Mouse (Mus musculus) embryonic facial prominence, embryonic 14.5 days (tissue): ENCODE measurements around the gene Nutm1. TPM values are rescaled to one million over a fixed set of nuclear protein-coding genes. Genes with fewer than 3 reads are reported as not detected.
"Not testable (repeated sequence)": the region's sequence is repeated elsewhere in the genome, so short reads cannot be mapped to it uniquely, and the experiment has no call there.

Source experiments
- ATAC-seq: fragments of 200-750 bp; cut with Nextera tagmentation; 2 replicates; pipeline ENCODE4 v1.8.0; 2017; ENCODE audit warnings: low read depth, moderate number of reproducible peaks, moderate TSS enrichment
- DNase-seq: peaks from one replicate; pipeline ENCODE4 v3.0.0-alpha.2; 2015; ENCODE audit warnings: low spot score
- H3K27ac ChIP-seq: fragments of 300-500 bp; sonication (generic); replicated peaks from 2 replicates; pipeline ENCODE4 v1.5.1; 2014; ENCODE audit warnings: low read depth, mild to moderate bottlenecking, low read length, moderate library complexity
- H3K27me3 ChIP-seq: fragments of 300-500 bp; sonication (generic); replicated peaks from 2 replicates; pipeline ENCODE4 v1.6.1; 2014; ENCODE audit warnings: low read length; ENCODE audit not compliant: control insufficient read depth, insufficient read depth
- H3K36me3 ChIP-seq: fragments of 300-500 bp; sonication (generic); 2 replicates; pipeline ENCODE4 v1.6.1; 2014; ENCODE audit warnings: low read length, mixed read lengths; ENCODE audit not compliant: control insufficient read depth, insufficient read depth
- H3K4me1 ChIP-seq: fragments of 300-500 bp; sonication (generic); 2 replicates; pipeline ENCODE4 v1.6.1; 2014; ENCODE audit warnings: antibody characterized with exemption, low read length; ENCODE audit not compliant: control insufficient read depth, insufficient read depth
- H3K4me2 ChIP-seq: fragments of 300-500 bp; sonication (generic); 2 replicates; pipeline ENCODE4 v1.6.1; 2014; ENCODE audit warnings: low read depth, mild to moderate bottlenecking, low read length, moderate library complexity, mixed read lengths
- H3K4me3 ChIP-seq: fragments of 300-500 bp; sonication (generic); 2 replicates; pipeline ENCODE4 v1.5.1; 2014; ENCODE audit warnings: low read depth, mild to moderate bottlenecking, low read length
- H3K9ac ChIP-seq: fragments of 300-500 bp; sonication (generic); 2 replicates; pipeline ENCODE4 v1.6.1; 2014; ENCODE audit warnings: low read depth, mild to moderate bottlenecking, low read length, moderate library complexity, mixed read lengths
- H3K9me3 ChIP-seq: fragments of 300-500 bp; sonication (generic); 2 replicates; pipeline ENCODE4 v1.6.1; 2016; ENCODE audit warnings: low read length; ENCODE audit not compliant: control insufficient read depth
- WGBS: fragments of 180-500 bp; shearing (Covaris S2); extraction: QIAGEN DNeasy Blood & Tissue Kit; methylation state at CpG from one replicate; pipeline ENCODE4 v1.1.7; 2014; 5-methylcytosine and 5-hydroxymethylcytosine counted together
- polyA plus RNA-seq: library from polyadenylated mRNA; unstranded; fragments of >200 nt; fragmentation: Nextera tagmentation; extraction: Ambion mirVana; gene quantifications from 2 replicates; pipeline ENCODE4 v1.2.1, GENCODE M21; 2014

Gene Nutm1
- not detected in 2 replicates for polyA plus RNA-seq

DNA sequence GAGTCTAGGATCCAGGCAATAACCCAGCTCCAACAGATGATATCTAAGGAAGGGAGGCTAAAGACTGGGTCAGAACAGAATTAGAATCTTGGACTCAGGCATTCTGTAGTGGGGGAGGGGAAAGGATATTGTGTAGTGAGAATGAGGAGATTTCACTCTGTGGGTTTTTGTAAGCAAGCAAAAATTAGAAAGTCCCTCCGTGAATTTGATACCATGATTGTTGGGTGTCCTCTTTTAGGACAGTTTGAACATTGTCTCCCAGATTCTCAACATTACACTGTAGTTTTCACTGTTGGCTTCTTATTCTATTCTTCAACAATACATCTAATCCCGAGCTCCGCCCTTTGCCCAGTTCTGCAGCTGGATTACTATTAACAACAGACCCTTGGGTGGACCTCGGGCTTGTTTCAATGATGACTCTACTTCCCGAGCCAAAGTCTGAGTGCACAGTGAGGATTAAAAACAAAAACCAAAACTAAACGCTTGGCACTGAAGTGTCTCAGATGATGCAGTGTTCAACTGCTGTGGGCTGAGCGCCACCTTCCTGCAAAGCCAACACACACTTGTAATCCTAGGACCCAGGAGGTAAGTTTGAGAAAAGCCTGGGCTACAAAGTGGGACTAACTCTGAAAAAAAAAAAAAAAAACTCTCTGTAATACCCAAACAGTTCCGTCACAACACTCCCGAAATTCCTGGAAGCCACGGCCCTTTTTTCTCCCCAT, at the start of gene Nutm1:
Gene Nutm1, minus strand, starts transcription at position 51 of the 722 bp plus-strand sequence.
- 71% methylated on average over 10 of the region's 10 CpGs for WGBS
- Histone ChIP-seq H3K9me3 (no peaks in the 10 kb centered on the region), H3K4me1 (peaks cover 5% of the 10 kb centered on the region), H3K27ac (no peak within 1 kb of the TSS), H3K4me2 (no peak within 1 kb of the TSS), H3K9ac (no peak within 1 kb of the TSS), H3K4me3 (no peak within 1 kb of the TSS), H3K36me3 (0 out of 2 replicates have a peak, but pooled peaks cover 3% of the 10 kb centered on the region), H3K27me3 (no peaks in the 10 kb centered on the region)
- no peak for DNase-seq
- no peak for ATAC-seq

- no peak overlapping the region for H3K4me2 ChIP-seq
Observed at GRCm38 (mm10) chr2:112308671-112309070, 49.6 kb upstream of the Nutm1 start.

GRCm38 (mm10) chr2:112298221-112298620, 39.1 kb upstream of the Nutm1 start:
- Histone ChIP-seq H3K4me1 (no peaks in the 10 kb centered on the region), H3K9ac (no peak overlapping the region), H3K27ac (no peak overlapping the region), H3K27me3 (no peaks in the 10 kb centered on the region), H3K4me2 (no peak overlapping the region), H3K36me3 (no peaks in the 10 kb centered on the region), H3K4me3 (no peak overlapping the region), H3K9me3 (no peaks in the 10 kb centered on the region)
- no peak for DNase-seq
- WGBS: 90% methylated on average over 4 of the region's 4 CpGs
- no peak for ATAC-seq

More at GRCm38 (mm10) chr2:112308671-112309070, 49.6 kb upstream of the Nutm1 start:
- no peak overlapping the region for H3K4me3 ChIP-seq
- H3K27me3 ChIP-seq: no peaks in the 10 kb centered on the region
- DNase-seq: no peak
- H3K36me3 ChIP-seq: no peaks in the 10 kb centered on the region
- no peak overlapping the region for H3K9ac ChIP-seq
- H3K9me3 ChIP-seq: no peaks in the 10 kb centered on the region
- no peak overlapping the region for H3K27ac ChIP-seq
- H3K4me1 ChIP-seq: no peaks in the 10 kb centered on the region
- no peak for ATAC-seq
- 85% methylated on average over 3 of the region's 3 CpGs for WGBS

- Histone ChIP-seq H3K4me1 (no peaks in the 10 kb centered on the region), H3K27ac (no peak overlapping the region), H3K4me2 (no peak overlapping the region), H3K4me3 (no peak overlapping the region), H3K36me3 (no peaks in the 10 kb centered on the region), H3K9me3 (no peaks in the 10 kb centered on the region), H3K9ac (no peak overlapping the region), H3K27me3 (no peaks in the 10 kb centered on the region)
- WGBS: 79% methylated on average over 3 of the region's 3 CpGs
- no peak for ATAC-seq
- no peak for DNase-seq
Observed at GRCm38 (mm10) chr2:112296211-112296610, 37.1 kb upstream of the Nutm1 start.

DNA sequence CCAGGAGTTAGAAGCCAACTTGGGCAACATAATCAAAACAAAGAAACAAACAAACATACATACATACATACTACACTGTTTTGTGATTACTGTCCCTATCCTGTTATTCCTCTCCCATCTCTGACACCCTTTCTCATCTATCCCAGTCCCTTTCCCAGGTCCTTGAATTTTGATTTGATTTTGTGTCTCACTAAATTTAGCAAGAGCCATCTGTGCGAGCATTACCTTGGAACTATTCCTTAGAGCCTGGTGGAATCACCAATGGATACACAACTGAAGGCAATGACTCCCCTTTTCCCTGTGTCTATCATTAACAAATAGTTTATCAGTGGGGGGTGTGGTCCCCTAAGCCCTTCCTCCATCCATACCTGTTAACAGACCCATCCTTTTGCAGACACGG, 33.7 kb upstream of the Nutm1 start:
- WGBS: 83% methylated on average over 2 of the region's 2 CpGs
- Histone ChIP-seq H3K36me3 (no peaks in the 10 kb centered on the region), H3K4me1 (no peaks in the 10 kb centered on the region), H3K27me3 (no peaks in the 10 kb centered on the region), H3K27ac (no peak overlapping the region), H3K4me3 (no peak overlapping the region), H3K9ac (no peak overlapping the region), H3K9me3 (no peaks in the 10 kb centered on the region), H3K4me2 (no peak overlapping the region)
- ATAC-seq: no peak
- DNase-seq: no peak

GRCm38 (mm10) chr2:112289507-112289906, 30.4 kb upstream of the Nutm1 start:
- DNase-seq (no peak), ATAC-seq (no peak)
- no peaks in the 10 kb centered on the region for H3K36me3 ChIP-seq
- no peaks in the 10 kb centered on the region; the same call in 1 of the 2 replicates for H3K4me1 ChIP-seq
- H3K4me3 ChIP-seq: no peak overlapping the region
- H3K4me2 ChIP-seq: no peak overlapping the region
- H3K27me3 ChIP-seq: no peaks in the 10 kb centered on the region
- no peak overlapping the region for H3K9ac ChIP-seq
- WGBS: 83% methylated on average over 3 of the region's 3 CpGs
- H3K27ac ChIP-seq: no peak overlapping the region
- no peaks in the 10 kb centered on the region for H3K9me3 ChIP-seq

DNA sequence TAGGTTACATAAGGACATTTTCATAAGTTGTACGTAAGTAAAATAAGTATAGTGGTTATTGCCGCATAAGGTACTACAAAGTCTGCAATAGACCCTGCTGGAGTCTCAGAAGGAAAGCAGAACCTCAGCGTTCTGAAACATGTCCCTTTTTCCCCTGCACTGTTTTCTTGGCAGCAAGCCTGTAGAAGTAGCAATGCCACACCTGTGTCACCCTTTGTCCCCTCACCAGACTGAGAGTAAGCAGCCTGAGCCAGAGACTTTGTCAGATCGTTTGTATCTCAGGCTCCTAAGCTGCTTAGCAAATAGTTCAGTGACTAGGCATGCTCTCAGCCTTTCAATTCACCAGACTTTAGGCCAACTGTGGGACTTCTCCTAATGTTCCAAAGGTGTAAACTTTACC, 28.0 kb upstream of the Nutm1 start:
- no peaks in the 10 kb centered on the region for H3K9me3 ChIP-seq
- ATAC-seq: peak; percentile 61; the same call in 1 of the 2 replicates
- H3K4me3 ChIP-seq: no peak overlapping the region

GRCm38 (mm10) chr2:112286062-112286461, 27.0 kb upstream of the Nutm1 start:
- WGBS: 93% methylated on average over 1 of the region's 1 CpGs
- not testable (repeated sequence) for H3K4me1 ChIP-seq, H3K4me3 ChIP-seq, DNase-seq, H3K9me3 ChIP-seq, ATAC-seq, H3K36me3 ChIP-seq, H3K4me2 ChIP-seq, H3K27ac ChIP-seq, H3K27me3 ChIP-seq, H3K9ac ChIP-seq

More for the DNA sequence above, 28.0 kb upstream of the Nutm1 start:
- Histone ChIP-seq H3K27ac (no peak overlapping the region), H3K4me1 (peaks cover 7% of the 10 kb centered on the region), H3K9ac (no peak overlapping the region), H3K4me2 (no peak overlapping the region), H3K27me3 (no peaks in the 10 kb centered on the region), H3K36me3 (no peaks in the 10 kb centered on the region)
- peak; percentile 48 for DNase-seq
- WGBS: 63% methylated on average over 4 of the region's 4 CpGs

DNA sequence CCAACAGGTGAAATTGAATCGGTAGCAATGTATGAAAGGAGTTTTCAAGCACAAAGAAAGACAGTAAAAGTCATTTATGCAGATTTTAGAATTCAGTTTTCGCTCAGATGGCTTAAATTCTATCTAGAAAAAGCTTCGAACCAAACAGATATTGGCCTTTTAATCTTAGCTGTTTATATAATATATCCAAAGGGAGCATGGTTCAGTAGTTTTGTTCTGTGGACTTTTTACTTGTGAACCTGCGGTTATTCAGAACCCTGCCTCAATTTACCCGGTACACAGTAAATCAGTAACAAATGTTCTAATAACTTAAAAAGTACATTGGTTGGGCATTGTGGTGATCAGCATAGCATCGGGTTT, 25.9 kb upstream of the Nutm1 start:
- ATAC-seq: no peak
- Histone ChIP-seq H3K9ac (peak overlapping the region; percentile 56; the same call in 1 of the 2 replicates), H3K4me1 (peaks cover 7% of the 10 kb centered on the region)

More for the DNA sequence above, 25.9 kb upstream of the Nutm1 start:
- no peaks in the 10 kb centered on the region for H3K36me3 ChIP-seq
- whole genome bisulfite sequencing: 45% methylated on average over 6 of the region's 6 CpGs
- H3K4me2 ChIP-seq: peak overlapping the region; percentile 65
- no peaks in the 10 kb centered on the region for H3K9me3 ChIP-seq
- no peak overlapping the region for H3K27ac ChIP-seq
- no peak for DNase-seq
- peak overlapping the region; percentile 40 for H3K4me3 ChIP-seq
- H3K27me3 ChIP-seq: no peaks in the 10 kb centered on the region
